Mouse (Mus musculus): Measurements from ENCODE around the gene Vmn1r111.
"Not testable (repeated sequence)": the region's sequence is repeated elsewhere in the genome, so short reads cannot be mapped to it uniquely, and the experiment has no call there.

The Vmn1r111 gene

DNA sequence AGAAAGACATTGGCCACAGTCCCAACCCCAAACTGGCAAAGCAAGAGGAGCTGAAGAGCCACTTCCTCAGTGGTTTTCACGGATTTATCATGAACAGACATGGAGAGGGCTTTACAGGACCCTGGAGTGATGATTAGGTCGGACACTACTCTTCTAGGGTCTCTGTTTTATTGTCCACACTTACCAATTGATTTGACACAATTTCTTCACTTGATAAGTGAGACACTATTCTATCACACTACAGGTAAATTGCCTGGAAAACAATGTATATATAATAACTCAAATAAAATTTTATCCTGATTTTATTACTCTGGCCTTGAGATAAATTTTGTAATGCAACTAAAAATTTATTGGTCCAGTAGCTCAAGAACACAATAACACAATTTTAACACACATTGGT is at the start of gene Vmn1r111:
Gene Vmn1r111 (minus strand): TSS at position 101 of the 400 bp plus-strand sequence.
- not testable (repeated sequence) for DNase-seq (ENCODE audit: low spot score)

DNA sequence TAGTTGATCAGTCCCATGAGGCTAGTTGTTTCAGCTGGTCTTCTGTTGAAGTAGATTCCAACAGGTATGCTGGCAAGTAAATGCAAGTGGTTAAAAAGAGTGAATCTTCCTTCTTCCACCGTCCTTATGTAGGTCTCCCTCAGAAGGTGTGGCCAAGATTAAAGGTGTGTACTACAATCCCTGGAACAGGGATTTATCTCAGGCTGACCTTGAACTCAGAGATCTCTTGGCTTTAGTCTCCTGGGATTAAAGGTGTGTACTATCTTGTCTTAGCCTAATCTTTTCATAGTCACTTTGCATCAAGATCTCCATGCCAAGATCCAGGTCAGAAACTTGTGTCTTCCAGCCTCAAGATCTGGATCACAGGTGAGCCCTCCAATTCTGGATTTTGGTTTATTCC is 27.5 kb upstream of the Vmn1r111 start, which contains the start of gene Gm10668:
Gene Gm10668 (minus strand): TSS at position 101 of the 400 bp plus-strand sequence.
- not testable (repeated sequence) for DNase-seq (ENCODE audit: low spot score)

DNA sequence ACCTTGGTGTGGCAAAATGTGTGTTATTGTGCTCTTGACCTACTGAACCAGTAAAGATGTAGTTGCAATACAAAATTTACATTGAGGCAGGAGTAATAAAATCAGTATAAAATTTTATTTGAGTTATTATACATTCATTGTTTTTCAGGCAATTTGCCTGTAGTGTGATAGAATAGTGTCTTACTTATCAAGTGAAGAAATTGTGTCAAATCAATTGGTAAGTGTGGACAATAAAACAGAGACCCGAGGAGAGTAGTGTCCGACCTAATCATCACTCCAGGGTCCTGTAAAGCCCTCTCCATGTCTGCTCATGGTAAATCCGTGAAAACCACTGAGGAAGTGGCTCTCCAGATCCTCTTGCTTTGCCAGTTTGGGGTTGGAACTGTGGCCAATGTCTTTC is 34.4 kb downstream of the Vmn1r111 start, which contains the start of gene Vmn1r107:
Gene Vmn1r107 (plus strand): TSS at position 301 of the 400 bp plus-strand sequence.
- DNase-seq (ENCODE audit: low spot score) = not testable (repeated sequence)

All from ovary, adult 18-20 months (tissue).